Mouse (Mus musculus): ENCODE measurements around the gene Lag3. TPM values are rescaled to one million over a fixed set of nuclear protein-coding genes. Genes with fewer than 3 reads are reported as not detected.

Lag3 gene
- polyA plus RNA-seq, 1 experiment: 7.0 TPM

DNA sequence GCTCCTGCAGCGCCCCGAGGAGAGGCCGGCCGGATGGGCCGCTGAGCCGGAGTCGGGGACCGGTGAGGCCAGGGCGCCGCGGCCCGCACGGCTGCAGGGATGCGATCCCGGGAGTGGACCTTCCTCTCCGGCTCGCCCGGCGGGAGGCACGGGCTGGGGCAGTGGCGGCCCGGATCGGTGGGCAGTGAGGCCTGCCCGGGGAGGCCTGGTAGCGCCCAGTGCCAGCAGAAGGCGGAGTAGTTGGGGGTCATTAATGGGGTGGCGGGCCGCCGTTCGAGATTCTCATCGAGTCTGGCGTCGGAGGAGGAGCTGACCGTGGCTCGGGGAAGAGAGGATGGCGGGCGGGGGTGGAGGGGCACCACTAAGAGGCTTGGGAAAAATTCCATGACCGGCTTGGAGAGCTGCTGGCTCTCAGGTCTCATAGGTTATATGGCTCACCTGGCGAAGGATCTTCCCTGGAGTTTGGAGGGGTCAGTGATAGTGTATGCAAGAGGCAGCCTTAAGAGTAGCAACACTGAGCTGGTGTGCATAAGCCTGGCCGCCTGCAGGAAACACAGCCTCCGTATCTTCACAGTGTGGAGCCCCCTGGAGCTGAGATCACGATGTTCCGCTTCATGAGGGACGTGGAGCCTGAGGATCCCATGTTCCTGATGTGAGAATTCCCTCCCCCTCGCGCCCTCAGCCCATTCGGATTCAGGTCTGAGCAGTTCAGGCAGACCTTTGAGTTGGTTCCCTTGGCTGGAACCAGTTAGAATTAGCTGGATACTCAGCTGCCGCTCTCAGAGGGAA lies 20.2 kb upstream of the Lag3 start:
- Histone ChIP-seq H3K4me1 (ENCODE audit: control insufficient read depth, insufficient read depth, insufficient read length, low read length) (peaks cover 18% of the 10 kb centered on the region), H3K27ac (ENCODE audit: insufficient read depth, low read depth, low read length) (peak overlapping the region; percentile 72), H3K27me3 (ENCODE audit: control insufficient read depth, insufficient read depth, low read length) (no peaks in the 10 kb centered on the region), H3K4me3 (ENCODE audit: low read depth, low read length) (peak overlapping the region; percentile 81), H3K36me3 (ENCODE audit: control insufficient read depth, insufficient read depth, low read length) (peaks cover 32% of the 10 kb centered on the region)
- TF ChIP-seq POLR2A (IDR thresholded peaks at IDR 0.05; ENCODE audit: low read depth, low read length) (no peak; the same call in 1 of the 2 replicates), CTCF (IDR thresholded peaks at IDR 0.05; ENCODE audit: extremely low read depth, insufficient read length, insufficient replicate concordance, low read depth, low read length) (peak; percentile 17; the same call in 1 of the 2 replicates)
- WGBS: 1% methylated on average over 48 of the region's 48 CpGs

DNA sequence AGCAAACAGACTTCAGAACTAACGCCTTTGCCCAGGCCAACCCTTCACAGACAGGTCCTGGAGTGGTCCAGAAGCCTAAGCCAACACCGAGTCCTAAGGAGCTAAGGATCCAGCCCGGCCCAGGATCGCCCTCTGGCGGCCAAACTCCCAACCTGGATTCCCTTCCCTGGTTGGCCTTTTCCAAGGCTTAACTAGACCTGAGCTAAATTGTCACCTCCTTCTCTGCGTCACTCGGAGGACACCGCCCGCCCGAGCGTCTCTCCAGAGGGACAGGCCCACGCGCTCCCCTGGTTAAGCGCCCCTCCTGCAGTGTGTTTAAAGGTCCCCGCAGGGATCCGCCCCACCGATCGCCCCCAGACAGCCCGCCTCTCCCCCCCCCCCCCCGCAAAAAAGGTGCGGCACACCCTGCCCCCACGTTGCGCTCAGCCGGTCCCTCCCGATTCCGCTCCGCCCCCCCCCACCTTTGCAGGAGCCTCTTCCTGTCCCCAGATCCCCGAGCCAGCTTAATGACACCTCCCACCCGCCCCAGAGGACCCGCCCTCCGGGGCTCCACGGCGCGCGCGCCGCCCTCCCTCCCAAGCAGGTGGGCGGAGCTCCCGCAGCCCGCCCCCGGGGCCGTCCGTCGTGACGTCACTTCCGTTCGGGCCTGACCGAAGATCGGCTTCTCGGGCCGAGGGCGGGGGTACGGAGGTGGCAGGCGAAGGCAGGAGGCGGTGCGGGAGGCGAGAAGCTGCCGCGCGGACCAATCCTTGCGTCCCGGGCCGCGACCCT lies 19.4 kb upstream of the Lag3 start, which contains the start of gene Mlf2:
Mlf2 (plus strand) TSS at position 633 of the 771 bp plus-strand sequence.
- peaks cover 21% of the 10 kb centered on the region for H3K4me1 ChIP-seq (ENCODE audit: control insufficient read depth, insufficient read depth, insufficient read length, low read length)
- H3K36me3 ChIP-seq (ENCODE audit: control insufficient read depth, insufficient read depth, low read length): peaks cover 24% of the 10 kb centered on the region
- WGBS: 0% methylated on average over 60 of the region's 64 CpGs
- H3K27ac ChIP-seq (ENCODE audit: insufficient read depth, low read depth, low read length): peak within 1 kb of the TSS; percentile 74
- H3K4me3 ChIP-seq (ENCODE audit: low read depth, low read length): peak within 1 kb of the TSS; percentile 81
- no peaks in the 10 kb centered on the region for H3K27me3 ChIP-seq (ENCODE audit: control insufficient read depth, insufficient read depth, low read length)
- TF ChIP-seq CTCF (IDR thresholded peaks at IDR 0.05; ENCODE audit: extremely low read depth, insufficient read length, insufficient replicate concordance, low read depth, low read length) (peak; percentile 99), POLR2A (IDR thresholded peaks at IDR 0.05; ENCODE audit: low read depth, low read length) (peak; percentile 90)

DNA sequence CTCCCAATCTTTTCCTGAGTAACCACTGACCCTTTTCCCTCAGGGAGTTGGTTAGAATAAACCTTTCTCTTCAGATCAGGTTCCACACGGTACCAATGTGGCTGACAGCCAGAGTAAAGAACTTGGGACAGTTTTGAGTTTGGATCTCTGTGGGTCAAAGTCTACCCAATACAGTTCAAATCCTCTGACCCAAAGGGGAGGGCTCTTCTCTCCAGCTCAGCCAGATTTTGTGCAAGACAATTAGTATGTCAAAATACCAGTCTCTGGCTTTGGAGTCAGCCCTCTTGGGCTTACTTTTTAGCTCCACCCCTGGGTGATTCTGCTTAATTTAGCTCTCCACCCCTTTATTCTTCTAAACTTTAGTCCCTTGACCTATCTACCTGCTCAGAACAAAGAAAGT lies 18.7 kb upstream of the Lag3 start:
- H3K4me3 ChIP-seq (ENCODE audit: low read depth, low read length): no peak overlapping the region
- 26% methylated on average over 1 of the region's 1 CpGs for whole genome bisulfite sequencing
- TF ChIP-seq POLR2A (IDR thresholded peaks at IDR 0.05; ENCODE audit: low read depth, low read length) (no peak), CTCF (IDR thresholded peaks at IDR 0.05; ENCODE audit: extremely low read depth, insufficient read length, insufficient replicate concordance, low read depth, low read length) (no peak)
- H3K4me1 ChIP-seq (ENCODE audit: control insufficient read depth, insufficient read depth, insufficient read length, low read length): peaks cover 21% of the 10 kb centered on the region
- H3K27ac ChIP-seq (ENCODE audit: insufficient read depth, low read depth, low read length): peak overlapping the region; percentile 74
- H3K36me3 ChIP-seq (ENCODE audit: control insufficient read depth, insufficient read depth, low read length): peaks cover 18% of the 10 kb centered on the region
- no peaks in the 10 kb centered on the region for H3K27me3 ChIP-seq (ENCODE audit: control insufficient read depth, insufficient read depth, low read length)

DNA sequence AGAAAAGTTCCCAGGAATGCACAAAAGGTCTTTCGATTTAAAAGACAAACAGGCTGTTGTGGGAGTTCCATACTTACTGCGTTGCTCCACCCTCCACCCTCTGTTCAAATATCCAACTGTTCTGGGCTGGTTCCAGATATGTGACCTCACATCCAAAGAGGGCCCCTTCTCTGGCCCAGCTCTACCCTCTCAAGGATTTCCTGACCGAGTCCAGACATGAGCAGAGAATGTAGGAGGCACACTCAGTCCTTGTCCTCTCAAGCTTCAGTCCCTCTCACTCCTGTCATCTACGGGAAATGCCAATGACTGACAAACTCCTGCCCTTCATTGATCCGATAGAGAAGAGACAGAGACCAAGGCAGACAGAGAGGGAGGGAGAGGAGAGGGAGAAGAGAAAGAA lies 14.4 kb upstream of the Lag3 start:
- TF ChIP-seq CTCF (IDR thresholded peaks at IDR 0.05; ENCODE audit: extremely low read depth, insufficient read length, insufficient replicate concordance, low read depth, low read length) (no peak), POLR2A (IDR thresholded peaks at IDR 0.05; ENCODE audit: low read depth, low read length) (no peak)
- H3K27ac ChIP-seq (ENCODE audit: insufficient read depth, low read depth, low read length): peak overlapping the region; percentile 48
- peaks cover 8% of the 10 kb centered on the region for H3K4me1 ChIP-seq (ENCODE audit: control insufficient read depth, insufficient read depth, insufficient read length, low read length)
- H3K27me3 ChIP-seq (ENCODE audit: control insufficient read depth, insufficient read depth, low read length): no peaks in the 10 kb centered on the region
- H3K36me3 ChIP-seq (ENCODE audit: control insufficient read depth, insufficient read depth, low read length): no peaks in the 10 kb centered on the region
- peak overlapping the region; percentile 28; the same call in 1 of the 2 replicates for H3K4me3 ChIP-seq (ENCODE audit: low read depth, low read length)
- 6% methylated on average over 5 of the region's 5 CpGs for WGBS

DNA sequence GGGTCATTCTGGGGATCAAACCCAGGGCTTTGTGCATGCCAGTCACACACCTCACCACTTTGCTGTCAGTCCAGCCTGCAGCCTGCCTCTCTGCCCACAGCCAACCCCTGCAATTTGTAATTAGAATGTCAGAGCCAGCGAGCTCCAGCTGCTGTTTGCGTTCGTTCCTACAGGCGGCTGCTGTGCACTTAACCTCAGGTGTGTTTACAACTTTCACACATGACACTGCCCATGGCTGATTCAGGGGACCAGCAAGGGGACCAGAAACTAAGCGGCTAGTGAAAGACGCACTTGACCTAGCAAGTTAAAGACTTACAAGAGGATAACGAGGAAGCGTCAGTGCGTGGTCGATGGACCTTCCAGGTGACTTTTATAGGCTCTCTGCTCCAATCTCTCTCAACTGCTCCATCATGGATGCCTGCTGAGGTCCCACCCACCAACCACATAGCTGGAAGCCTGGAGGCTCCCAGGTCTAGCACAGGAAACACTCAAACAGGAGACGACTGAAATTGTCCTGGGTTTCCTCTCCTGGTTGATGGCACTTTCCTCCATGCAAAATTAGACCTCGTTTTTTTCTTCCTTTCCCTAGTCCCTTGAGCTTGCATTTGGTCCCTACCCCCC lies 13.8 kb upstream of the Lag3 start:
- no peaks in the 10 kb centered on the region for H3K27me3 ChIP-seq (ENCODE audit: control insufficient read depth, insufficient read depth, low read length)
- H3K27ac ChIP-seq (ENCODE audit: insufficient read depth, low read depth, low read length): peak overlapping the region; percentile 27; the same call in 1 of the 2 replicates
- no peaks in the 10 kb centered on the region for H3K36me3 ChIP-seq (ENCODE audit: control insufficient read depth, insufficient read depth, low read length)
- 17% methylated on average over 12 of the region's 12 CpGs for WGBS
- TF ChIP-seq POLR2A (IDR thresholded peaks at IDR 0.05; ENCODE audit: low read depth, low read length): no peak
- TF ChIP-seq CTCF (IDR thresholded peaks at IDR 0.05; ENCODE audit: extremely low read depth, insufficient read length, insufficient replicate concordance, low read depth, low read length): peak; percentile 16; the same call in 1 of the 2 replicates
- H3K4me3 ChIP-seq (ENCODE audit: low read depth, low read length): peak overlapping the region; percentile 28; the same call in 1 of the 2 replicates
- H3K4me1 ChIP-seq (ENCODE audit: control insufficient read depth, insufficient read depth, insufficient read length, low read length): peaks cover 10% of the 10 kb centered on the region

DNA sequence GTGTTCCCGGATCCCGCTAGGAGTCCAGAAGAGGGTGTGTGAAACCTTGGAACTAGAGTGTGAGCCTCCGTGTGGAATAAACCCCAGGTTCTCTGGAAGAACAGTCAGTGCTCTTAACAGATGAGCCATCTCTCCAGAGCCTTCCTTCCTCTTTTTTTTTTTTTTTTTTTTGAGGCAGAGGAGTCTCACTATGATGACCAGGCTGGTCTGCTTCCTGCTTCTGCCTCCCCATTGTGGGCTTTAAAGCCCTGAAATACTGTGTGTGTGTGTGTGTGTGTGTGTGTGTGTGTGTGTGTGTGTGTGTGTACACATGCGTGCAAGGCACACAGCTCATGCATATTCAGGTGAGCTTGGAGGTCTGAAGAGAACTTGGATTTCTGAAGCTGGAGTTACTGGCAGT lies 10.0 kb upstream of the Lag3 start:
- WGBS: 65% methylated on average over 4 of the region's 4 CpGs
- TF ChIP-seq CTCF (IDR thresholded peaks at IDR 0.05; ENCODE audit: extremely low read depth, insufficient read length, insufficient replicate concordance, low read depth, low read length) (no peak), POLR2A (IDR thresholded peaks at IDR 0.05; ENCODE audit: low read depth, low read length) (no peak)
- Histone ChIP-seq H3K36me3 (ENCODE audit: control insufficient read depth, insufficient read depth, low read length) (no peaks in the 10 kb centered on the region), H3K4me3 (ENCODE audit: low read depth, low read length) (no peak overlapping the region), H3K27me3 (ENCODE audit: control insufficient read depth, insufficient read depth, low read length) (no peaks in the 10 kb centered on the region), H3K4me1 (ENCODE audit: control insufficient read depth, insufficient read depth, insufficient read length, low read length) (peaks cover 17% of the 10 kb centered on the region), H3K27ac (ENCODE audit: insufficient read depth, low read depth, low read length) (no peak overlapping the region)
